Mouse (Mus musculus): Measurements from ENCODE around the gene Fgd6.

Gene Fgd6

DNA sequence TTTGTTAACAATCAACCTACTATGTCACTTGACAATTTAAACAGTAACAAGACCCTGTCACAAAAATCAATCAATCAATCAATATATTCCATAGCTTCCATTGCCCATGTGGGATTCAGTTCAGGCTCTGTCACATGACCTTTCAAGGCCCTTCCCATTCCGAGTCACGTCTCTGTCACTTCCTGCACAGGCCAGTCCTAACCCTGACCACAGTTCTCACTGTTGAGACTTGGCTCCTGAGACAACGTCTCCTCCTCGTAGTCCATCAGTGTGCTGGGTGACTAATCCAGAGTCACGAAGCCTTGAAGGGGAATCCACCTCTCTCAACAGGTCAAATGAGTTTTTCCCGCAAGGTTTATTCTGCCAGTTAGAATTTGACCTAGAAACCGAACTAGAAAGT lies 138.9 kb downstream of the Fgd6 start:
- DNase-seq (ENCODE audit: low spot score in 2 of 2): no peak

DNA sequence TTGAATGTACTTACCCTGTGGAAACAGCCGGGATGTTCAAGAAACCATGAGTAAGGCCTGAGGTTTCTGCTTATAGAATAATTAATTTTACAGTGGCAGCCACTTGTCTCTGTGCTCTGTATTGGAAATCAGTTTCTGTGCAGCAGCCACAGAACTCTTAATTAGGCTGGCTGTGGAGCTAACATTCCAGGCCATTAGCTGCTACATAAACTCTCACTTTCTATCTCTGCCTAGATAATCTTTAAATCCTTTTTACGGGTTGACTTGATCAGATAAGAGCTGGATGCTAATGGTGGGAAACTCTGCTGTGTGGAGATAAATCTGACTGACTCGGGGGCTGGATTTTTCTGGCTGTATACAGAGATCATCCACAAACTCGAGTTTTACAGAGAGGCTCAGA lies 147.4 kb downstream of the Fgd6 start:
- no peak for DNase-seq (ENCODE audit: low spot score in 2 of 2)
